Mouse (Mus musculus) regulatory T cell (primary cell): ENCODE measurements at regions not wholly inside any gene's neighbourhood (a gene's known extent, or its start where the extent isn't known, plus 50 kb on each side); places are given as distances from the start of the nearest gene placed in this dataset.

Experiments
- in situ Hi-C: fragments of 300-600 bp; cut with MboI, MseI; formaldehyde crosslinking; loops from one replicate; pipeline ENCODE4 v1.15.1; 2025; ENCODE audit warnings: high pct_unique_total_duplicates

- in situ Hi-C loops, result no loop called here
Observed at GRCm38 (mm10) chr1:147411816-147412215, 917.3 kb downstream of the Brinp3 start.

GRCm38 (mm10) chr1:147440402-147440801, 945.8 kb downstream of the Brinp3 start:
- in situ Hi-C loops, result loop anchor here (25.0 kb wide), 1 partner anchor 1797 kb away; no protein-coding TSS in a partner anchor

- in situ Hi-C loops, result loop anchor here (25.0 kb wide), 1 partner anchor 1791 kb away; no protein-coding TSS in a partner anchor
Observed at GRCm38 (mm10) chr1:147446601-147447000, 952.0 kb downstream of the Brinp3 start.
